Mouse (Mus musculus) bone marrow, adult 2 months (tissue): ENCODE data around the gene Commd3.

Experiments
- CTCF ChIP-seq: fragments of 200-500 bp; IDR thresholded peaks from 2 replicates; pipeline ENCODE4 v1.5.1; 2011; ENCODE audit warnings: low read length, control low read depth; ENCODE audit not compliant: control insufficient read depth, insufficient read depth
- POLR2A ChIP-seq: fragments of 200-500 bp; IDR thresholded peaks from 2 replicates; pipeline ENCODE4 v1.6.1; 2011; ENCODE audit warnings: low read depth, mild to moderate bottlenecking, control low read depth, low read length, borderline replicate concordance; ENCODE audit not compliant: control insufficient read depth

GRCm38 (mm10) chr2:18690756-18691155 lies 18.6 kb downstream of the Commd3 start:
- TF ChIP-seq POLR2A (no peak), CTCF (no peak)
